Mouse (Mus musculus): ENCODE data around the gene Slc44a4.
"Not testable (repeated sequence)": the region's sequence is repeated elsewhere in the genome, so short reads cannot be mapped to it uniquely, and the experiment has no call there.

The Slc44a4 gene

GRCm38 (mm10) chr17:34962841-34963240, 48.6 kb downstream of the Slc44a4 start:
- DNase-seq = no peak

GRCm38 (mm10) chr17:34964640-34965049, 50.4 kb downstream of the Slc44a4 start:
- no peak for DNase-seq

- no peak for DNase-seq
Measured at GRCm38 (mm10) chr17:34965627-34966026, 51.4 kb downstream of the Slc44a4 start.

- DNase-seq = not testable (repeated sequence)
Measured at GRCm38 (mm10) chr17:34969822-34970221, 55.6 kb downstream of the Slc44a4 start, which contains the start of gene Gm20481. TSS of gene Gm20481 (plus strand) at chr17:34969912.

- DNase-seq = not testable (repeated sequence)
Measured at GRCm38 (mm10) chr17:34970850-34971249, 56.6 kb downstream of the Slc44a4 start.

GRCm38 (mm10) chr17:34971694-34972068, 57.4 kb downstream of the Slc44a4 start:
- not testable (repeated sequence) for DNase-seq

- peak; percentile 91 to 93 for DNase-seq
Measured at GRCm38 (mm10) chr17:34972069-34972749, 57.9 kb downstream of the Slc44a4 start, which contains the start of the genes Hspa1a and Hspa1l. TSS of gene Hspa1a (minus strand) at chr17:34972156. TSS of gene Hspa1l (plus strand) at chr17:34972703.

- no peak for DNase-seq
Measured at GRCm38 (mm10) chr17:34975581-34976492, 61.6 kb downstream of the Slc44a4 start.

GRCm38 (mm10) chr17:34977000-34977399, 62.7 kb downstream of the Slc44a4 start:
- DNase-seq = no peak

- DNase-seq = no peak
Measured at GRCm38 (mm10) chr17:34978239-34978638, 64.0 kb downstream of the Slc44a4 start.

GRCm38 (mm10) chr17:34979631-34980030, 65.4 kb downstream of the Slc44a4 start:
- DNase-seq = no peak

Measured in lung, adult 18-20 months (tissue).